Mouse (Mus musculus) lung, postnatal 0 days (tissue): ENCODE measurements around the gene Slc1a2.

Experiments used
- CTCF ChIP-seq: IDR thresholded peaks from 2 replicates; pipeline ENCODE4 v1.5.1; 2016; ENCODE audit warnings: antibody characterized with exemption, mild to moderate bottlenecking
- EP300 ChIP-seq: IDR thresholded peaks from 2 replicates; pipeline ENCODE4 v1.6.1; 2016; ENCODE audit warnings: antibody characterized with exemption, mild to moderate bottlenecking, control low read depth

DNA sequence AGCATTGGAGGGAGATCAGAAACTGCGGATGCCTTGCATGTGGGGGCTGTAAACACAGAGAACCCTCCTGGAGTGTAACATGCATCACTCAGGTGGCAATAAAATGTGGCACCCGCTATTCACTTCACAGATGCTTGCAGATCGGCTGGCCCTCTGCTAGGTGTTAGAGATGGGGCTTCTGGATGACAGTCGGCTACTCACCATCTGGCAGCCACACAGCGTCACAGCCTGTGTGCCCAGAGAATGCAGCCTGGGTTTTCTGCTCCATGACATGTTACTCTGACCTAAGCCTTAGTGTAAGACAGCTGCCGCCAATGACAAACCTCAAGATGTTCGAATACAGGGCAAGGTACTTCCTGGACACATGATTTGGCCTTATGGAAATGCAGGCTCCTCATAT lies 22.9 kb downstream of the Slc1a2 start:
- no peak for TF ChIP-seq CTCF
- TF ChIP-seq EP300: no peak
